Mouse (Mus musculus): Measurements from ENCODE around the gene Fam69a. TPM values are rescaled to one million over a fixed set of nuclear protein-coding genes. Genes with fewer than 3 reads are reported as not detected.

Fam69a gene
- total RNA-seq, 2 experiments from 2014 or later = 33.5 to 39.0 TPM

DNA sequence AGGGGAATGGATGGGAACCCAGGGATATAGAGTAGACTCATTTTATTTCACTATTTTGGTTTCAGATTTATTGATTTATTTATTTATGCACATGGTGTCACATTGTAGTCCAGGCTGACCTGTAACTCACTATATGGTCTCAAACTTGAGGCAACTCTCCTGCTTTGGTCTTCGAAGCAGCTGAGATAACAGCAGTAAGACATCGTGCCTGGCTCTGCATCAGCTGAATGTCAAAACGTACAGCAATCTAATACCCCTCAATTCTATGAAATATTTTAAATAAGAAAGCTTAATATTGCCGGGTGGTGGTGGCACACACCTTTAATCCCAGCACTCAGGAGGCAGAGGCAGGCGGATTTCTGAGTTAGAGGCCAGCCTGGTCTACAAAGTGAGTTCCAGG lies 75.9 kb downstream of the Fam69a start:
- DNase-seq (ENCODE audit: extremely low spot score in 1 of 2, low spot score in 1 of 2) = no peak

DNA sequence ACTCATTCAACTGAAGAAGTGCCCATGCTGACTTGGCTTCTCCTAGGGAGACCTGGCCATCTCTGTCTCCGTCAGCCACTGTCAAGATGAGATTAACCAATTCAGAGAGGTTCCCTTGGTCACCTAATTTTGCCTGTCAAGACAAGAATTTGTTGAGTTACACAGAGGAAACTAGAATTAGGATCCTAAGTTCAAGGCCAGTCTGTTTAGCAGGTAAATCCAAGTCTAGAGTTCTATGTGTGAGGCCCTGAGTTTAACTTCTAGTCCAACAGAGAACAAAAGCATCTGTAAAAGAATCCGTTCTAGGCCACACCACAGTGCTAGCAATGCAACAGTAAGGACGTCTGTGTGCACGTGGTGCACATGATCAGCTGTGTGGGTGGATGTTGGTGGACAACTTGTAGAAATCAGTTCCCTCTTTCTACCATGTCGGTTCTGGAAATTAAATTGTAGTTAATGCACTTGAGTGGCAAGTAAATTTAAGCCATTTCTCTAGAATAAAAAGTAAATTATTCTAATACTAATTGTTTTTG lies 76.7 kb downstream of the Fam69a start:
- DNase-seq (ENCODE audit: extremely low spot score in 1 of 2, low spot score in 1 of 2) = no peak

DNA sequence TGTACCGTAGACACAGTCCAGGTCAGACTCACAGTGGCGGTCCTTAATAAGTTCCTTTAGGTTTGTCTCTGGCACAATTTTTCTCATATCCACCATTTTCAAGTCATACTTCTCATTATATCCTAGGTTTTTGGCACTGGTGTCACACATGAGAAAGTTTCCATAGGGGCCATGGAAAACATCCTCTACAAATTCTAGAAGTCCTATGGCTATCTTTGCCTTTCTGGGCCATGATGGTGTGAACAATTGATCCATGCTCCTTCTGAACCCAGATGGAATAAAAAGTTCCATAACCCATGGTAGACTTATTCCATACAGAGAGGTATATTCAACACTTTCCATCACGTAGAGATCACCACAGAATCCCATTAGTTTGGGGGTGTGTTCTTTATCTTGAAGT lies 77.2 kb downstream of the Fam69a start:
- no peak for DNase-seq (ENCODE audit: extremely low spot score in 1 of 2, low spot score in 1 of 2)

DNA sequence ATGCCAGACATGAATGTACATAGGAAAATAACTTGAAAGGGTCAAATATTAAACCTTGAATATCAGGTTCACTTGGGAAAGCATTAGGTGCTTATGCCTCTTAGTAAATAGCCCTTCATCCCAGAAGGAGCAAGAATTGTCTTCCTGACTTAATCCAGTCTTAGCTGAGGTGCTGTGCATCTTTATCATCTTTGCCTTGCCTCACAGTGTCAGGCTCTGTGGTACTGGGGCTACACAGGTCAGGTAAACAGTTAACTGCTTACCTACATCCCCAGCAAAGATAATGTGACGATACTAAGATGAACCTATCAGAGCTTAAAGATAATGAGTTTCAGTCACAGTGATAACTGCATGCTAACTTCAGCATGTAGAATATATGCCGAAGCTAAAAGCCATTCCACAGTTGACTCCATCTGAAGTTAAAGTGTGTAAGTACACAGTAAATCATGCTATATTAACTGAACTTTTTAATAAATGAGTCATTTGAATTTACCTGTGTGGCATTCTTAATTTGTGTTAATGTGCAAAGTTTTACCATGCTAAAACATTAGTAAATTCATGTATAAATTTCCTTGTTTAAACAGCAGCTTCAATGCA lies 78.3 kb downstream of the Fam69a start:
- DNase-seq (ENCODE audit: extremely low spot score in 1 of 2, low spot score in 1 of 2) = no peak

DNA sequence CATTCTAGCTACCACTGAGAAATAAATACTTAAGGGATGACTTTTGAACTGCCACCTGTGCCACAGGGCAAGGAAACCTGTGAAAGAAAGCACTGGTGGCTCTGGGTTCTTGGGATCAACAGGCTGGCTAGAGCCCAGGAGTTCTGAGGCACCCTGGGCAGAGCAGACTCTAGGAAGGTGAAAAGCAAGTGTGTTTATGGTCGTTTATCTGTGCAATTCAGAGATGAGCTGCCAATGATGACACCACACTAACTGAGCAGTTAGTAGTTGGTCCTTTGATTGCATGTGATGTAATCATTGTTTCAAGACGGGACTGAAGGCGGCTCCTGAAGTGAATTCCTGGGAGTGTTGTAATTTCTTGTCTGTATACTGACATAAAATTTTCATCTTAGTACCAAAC lies 82.6 kb downstream of the Fam69a start:
- no peak for DNase-seq (ENCODE audit: extremely low spot score in 1 of 2, low spot score in 1 of 2)

DNA sequence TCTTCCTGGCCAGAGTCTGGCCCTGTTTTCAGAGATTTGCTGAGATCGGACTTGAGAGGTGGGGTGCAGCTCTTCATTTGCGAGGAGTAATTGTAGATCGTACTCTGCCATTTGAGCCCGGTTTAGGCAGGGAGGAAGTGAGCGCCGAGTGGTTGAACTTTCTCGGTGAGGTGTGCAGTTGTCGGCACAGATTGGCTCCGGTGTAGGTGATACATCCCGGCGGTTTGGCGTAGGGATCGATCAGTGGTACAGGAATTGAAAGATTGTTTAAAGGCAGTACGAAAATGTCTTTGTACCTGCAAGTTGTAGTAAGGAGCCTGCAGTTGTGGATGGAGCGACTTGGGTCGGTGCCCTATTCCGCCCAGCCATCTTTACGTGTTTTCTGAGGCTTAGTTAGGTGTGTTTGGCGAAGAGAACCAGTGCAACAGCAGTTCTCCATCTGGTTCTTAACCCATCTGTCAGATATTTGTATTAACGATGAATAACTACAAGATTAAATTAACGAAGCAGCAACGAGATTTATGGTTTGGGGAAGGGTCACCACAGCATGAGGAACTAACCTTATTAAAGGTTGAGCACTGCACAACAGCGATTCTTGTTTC lies 85.8 kb downstream of the Fam69a start:
- no peak for DNase-seq (ENCODE audit: extremely low spot score in 1 of 2, low spot score in 1 of 2)

DNA sequence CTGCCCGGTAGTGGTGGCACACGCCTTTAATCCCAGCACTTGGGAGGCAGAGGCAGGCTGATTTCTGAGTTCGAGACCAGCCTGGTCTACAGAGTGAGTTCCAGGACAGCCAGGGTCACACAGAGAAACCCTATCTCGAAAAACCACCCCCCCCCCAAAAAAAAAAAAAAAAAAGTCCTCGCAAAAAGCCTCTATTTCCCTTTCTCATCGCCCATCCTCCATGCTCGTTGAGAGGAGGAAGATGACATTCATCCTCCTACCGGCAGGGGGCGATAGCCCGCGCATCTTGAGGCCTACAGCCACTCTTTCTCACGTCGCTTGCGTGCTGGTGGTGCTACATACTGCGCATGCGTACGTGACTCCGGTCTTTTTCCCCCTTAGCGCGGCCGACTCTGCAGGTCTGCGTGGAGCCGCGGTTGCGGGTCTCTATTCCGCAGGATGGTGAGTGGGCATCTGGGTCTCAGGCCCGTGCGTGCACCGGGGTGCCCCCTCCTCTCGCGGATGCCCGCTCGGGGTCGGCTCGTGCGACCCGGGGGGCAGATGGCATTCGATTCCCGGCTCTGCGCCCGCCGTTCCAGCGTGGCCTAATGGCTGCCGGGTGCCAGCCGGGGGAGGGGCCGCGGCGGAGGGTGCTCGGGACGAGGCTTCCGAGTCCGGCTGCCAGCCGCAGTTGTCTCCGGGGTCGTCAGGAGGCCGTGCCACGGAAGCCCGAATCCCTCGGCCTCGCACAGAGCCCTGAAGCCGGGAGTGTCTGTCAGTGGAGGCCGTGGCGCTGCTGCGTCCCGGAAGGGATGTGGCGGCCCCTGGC lies 86.5 kb downstream of the Fam69a start, which contains the start of gene Rpl5:
TSS of gene Rpl5 (plus strand) at position 297 of the 808 bp plus-strand sequence.
- peak; percentile 97 to 99 for DNase-seq (ENCODE audit: extremely low spot score in 1 of 2, low spot score in 1 of 2)

DNA sequence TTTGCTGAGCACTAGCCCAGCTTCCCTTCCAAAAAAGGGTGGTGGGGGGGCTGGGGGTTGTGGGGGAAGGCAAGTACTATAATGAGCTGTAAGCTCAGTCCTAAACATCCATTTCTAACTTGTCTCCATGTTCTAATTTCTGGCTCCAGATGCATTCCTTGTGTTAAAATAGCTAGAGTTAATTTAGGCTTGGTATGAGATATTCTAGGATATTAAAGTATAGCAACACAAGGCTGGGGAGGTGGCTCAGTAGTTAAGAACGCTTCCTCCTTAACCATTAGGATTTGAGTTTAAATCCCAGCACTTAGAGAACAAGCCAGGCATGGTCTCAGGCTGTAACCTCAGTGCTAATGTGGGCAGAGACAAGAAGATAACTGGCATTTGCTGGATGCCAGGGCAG lies 90.6 kb downstream of the Fam69a start:
- DNase-seq (ENCODE audit: extremely low spot score in 1 of 2, low spot score in 1 of 2) = no peak

DNA sequence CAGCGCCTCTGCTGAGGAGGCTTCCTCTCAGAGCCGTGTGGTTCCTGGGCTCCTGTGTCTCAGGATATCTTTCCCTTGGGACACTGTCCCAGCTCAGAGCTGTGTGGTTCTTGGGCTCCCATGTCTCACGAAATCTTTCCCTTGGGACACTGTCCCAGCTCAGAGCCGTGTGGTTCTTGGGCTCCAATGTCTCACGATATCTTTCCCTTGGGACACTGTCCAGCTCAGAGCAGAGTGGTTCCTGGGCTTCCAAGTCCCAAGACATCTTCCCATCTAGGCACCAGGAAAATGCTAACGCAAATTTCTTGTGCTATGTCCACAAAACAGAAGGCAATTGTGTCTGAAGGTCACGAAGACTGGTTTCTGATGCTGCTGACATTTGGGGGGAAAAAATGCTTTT lies 92.2 kb downstream of the Fam69a start:
- no peak for DNase-seq (ENCODE audit: extremely low spot score in 1 of 2, low spot score in 1 of 2)

DNA sequence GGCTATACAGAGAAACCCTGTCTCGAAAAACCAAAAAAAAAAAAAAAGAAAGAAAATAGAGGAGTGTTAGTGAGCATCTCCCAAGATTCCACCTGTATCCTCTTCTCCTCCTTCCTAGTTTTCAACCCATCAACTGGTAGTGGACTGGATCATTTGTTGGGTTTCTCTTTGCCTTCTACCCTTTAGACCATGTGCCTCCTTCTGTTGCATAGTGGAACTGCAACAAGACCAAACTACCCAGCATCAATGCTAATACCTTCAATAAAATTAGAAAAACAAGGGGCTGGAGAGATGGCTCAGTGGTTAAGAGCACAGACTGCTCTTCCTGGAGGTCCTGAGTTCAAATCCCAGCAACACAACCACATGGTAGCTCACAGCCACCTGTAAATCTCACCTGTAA lies 95.4 kb downstream of the Fam69a start:
- DNase-seq (ENCODE audit: extremely low spot score in 1 of 2, low spot score in 1 of 2) = peak in 1 of 2 experiments; percentile 24

DNA sequence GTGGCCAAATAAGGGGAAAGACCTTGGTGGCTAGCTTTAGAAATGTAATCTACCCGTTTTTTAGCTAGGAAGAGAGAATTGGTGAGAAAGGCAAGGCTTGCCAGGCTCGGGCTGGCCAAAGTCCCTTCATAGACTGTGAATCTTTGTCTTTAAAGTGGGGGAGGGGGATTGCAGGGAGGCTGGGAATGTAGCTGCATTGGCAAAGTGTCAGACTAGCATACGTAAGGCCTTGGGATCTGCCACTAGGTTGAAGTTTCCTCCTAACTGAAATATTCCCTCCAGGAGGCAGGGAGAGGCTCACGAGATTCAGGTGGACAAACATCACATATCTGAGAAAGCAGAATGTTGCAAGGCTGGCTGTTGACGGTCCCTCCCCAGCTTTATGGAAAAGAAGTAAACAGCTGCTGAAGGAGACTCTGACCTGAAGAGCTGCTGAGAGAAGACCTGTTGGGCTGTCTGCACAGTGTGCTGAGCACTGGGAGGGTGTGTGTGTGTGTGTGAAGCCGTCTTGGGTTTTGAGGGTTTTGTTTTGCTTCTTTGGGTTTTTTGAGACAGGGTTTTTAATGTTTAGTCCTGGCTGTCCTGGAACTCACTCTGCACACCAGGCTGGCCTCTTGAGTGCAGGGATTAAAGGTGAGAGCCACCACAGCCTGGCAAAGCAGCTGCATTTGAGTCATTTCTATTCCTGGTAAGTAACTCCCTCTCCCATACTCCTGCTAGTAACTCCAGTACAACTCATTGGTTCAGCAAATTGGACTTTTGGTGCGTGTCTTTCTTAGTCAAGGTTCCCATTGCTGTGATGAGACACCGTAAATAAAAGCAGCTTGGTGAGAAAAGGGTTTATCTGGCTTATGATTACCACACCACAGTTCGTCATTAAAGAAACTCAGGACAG lies 96.6 kb downstream of the Fam69a start:
- DNase-seq (ENCODE audit: extremely low spot score in 1 of 2, low spot score in 1 of 2) = no peak

DNA sequence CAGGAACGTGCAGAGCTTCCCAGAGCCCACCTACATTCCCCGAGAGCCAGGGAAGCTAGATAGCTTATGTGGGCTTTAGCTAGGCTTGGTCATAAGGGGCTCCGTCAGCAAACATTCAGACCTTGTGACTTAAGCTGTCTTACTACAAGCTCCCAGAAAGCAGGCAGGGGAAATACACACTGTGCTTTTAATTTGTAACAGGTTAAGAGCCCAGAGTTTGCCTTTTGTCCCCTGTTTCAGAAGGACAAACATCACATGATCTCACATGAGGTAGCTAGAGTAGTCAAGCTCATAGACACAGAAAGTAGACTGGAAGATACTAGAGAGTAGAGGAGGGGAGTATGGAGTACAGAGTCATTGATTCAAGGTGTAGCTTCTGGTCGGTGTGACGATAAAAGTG lies 106.2 kb downstream of the Fam69a start:
- DNase-seq (ENCODE audit: extremely low spot score in 1 of 2, low spot score in 1 of 2) = no peak

DNA sequence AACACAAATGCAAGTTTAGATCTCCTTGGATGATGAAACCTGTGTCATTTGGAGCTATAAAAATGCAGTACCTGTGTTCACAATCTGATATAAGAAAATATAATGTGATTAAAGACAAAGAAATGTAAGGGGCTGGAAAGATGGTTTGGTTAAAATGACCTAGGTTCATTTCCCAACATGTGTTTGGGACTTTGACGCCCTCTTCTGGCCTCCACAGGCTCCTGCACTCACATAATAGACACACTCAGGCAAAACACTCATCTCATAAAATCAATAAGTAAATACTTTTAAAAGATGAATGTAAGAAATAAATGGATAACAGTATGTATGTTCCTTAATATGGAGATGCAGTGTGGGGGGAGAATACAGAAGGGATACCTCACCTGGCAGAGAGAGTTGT lies 109.8 kb downstream of the Fam69a start:
- DNase-seq (ENCODE audit: extremely low spot score in 1 of 2, low spot score in 1 of 2) = no peak

DNA sequence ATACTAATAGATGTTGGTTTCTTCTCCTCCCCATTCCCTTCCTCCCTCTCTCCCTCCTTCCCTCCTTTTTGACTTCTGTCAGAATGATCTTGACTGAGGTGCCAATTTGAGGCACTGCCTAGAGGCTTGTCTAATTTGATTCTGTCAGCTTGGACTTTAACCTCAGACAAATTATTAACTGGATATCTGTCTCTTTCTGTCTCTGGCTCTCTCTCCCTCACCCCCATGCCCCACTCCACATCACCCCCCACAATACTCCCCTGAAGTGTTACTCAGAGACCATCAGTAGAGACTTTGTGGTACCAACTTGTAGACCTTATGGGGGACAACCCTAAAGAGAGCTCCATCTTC lies 111.6 kb downstream of the Fam69a start:
- DNase-seq (ENCODE audit: extremely low spot score in 1 of 2, low spot score in 1 of 2) = no peak

DNA sequence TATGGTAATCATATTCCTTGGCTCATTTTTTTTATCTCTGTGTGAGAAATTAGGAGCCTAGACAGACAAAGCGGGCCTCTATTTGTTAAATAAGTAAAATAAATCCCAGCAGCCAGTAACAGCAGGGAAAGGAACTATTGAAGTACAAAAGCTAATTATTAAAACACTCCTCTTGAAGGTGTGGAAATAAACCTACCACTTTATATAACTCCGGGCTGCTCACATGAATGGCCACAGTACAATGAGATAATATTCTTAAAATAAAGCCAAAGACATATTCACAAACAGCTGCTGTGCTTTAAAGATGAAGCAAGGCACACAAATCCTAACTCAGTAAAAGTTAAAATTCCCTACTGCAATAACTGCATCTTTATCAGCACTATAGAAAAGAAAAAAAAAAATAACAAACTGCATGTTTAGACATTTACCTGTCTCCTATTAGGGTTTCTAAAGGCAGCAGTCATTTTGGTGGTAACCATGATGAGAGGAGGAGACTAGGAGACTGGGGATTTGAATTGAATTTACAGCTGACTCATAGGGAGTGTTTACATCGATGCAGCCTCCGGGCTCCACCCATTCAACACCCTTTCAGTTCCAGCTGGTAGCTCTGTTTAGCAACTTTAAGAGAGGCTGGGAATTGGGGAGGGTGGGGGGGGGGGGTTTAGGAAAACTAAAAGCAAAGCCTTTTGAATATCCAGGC lies 112.2 kb downstream of the Fam69a start, which contains the start of gene Evi5:
TSS of gene Evi5 (minus strand) at position 547 of the 700 bp plus-strand sequence.
- no peak for DNase-seq (ENCODE audit: extremely low spot score in 1 of 2, low spot score in 1 of 2)

DNA sequence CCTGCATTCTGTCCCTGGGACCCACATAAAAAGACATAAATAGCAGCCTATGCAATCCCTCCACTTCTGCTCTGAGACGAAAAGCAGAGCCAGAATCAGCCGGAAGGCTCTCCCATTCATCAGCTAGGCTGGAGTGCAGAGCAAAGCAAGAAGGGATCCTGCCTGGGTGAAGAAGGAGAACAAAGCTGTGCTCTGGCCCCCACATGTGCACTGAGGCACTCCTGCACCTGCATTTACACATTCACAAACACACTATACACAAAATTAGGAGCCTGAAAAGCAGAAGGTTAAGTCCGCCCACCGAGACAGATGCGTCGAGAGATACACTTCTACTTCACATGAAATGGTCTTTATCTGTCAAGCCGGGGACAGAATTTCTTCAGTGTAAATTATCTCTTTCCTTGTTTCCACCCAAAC lies 113.0 kb downstream of the Fam69a start:
- DNase-seq (ENCODE audit: extremely low spot score in 1 of 2, low spot score in 1 of 2) = peak in 1 of 2 experiments; percentile 16

DNA sequence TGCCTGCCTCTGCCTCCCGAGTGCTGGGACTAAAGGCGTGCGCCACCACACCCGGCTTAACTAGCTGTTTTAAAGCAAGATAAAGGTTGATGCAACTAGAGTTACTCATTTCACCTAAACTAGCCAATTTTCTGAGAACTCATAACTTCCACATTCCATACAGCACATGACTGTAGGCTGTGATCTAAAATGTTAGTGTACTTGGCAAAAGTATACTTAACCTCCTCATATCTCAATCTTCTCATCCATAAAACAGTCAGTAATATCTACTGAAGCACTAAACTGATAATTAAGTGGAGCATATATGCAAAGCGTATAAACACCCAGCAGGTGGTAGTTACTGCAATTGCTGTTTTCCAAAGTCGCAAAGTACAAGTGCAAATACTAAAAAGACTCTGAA lies 113.6 kb downstream of the Fam69a start:
- DNase-seq (ENCODE audit: extremely low spot score in 1 of 2, low spot score in 1 of 2) = no peak

DNA sequence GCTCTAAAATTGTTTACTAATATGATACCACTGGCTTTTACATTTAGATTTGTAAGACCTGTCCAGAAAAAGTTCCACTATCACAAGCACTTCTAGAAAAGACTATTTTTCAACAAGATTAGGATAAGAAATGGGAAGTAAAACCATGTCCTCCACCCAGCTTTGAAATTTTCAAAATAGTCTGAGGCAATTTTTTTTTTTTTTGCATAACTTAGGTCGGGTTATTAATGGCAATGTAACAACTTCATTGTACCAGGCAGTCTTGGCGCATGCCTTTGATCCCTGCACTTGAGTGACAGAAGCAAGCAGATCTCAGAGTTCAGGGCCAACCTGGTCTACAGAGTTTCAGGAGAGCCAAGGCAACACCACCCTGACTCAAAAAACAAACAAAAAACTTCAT lies 117.2 kb downstream of the Fam69a start:
- no peak for DNase-seq (ENCODE audit: extremely low spot score in 1 of 2, low spot score in 1 of 2)

DNA sequence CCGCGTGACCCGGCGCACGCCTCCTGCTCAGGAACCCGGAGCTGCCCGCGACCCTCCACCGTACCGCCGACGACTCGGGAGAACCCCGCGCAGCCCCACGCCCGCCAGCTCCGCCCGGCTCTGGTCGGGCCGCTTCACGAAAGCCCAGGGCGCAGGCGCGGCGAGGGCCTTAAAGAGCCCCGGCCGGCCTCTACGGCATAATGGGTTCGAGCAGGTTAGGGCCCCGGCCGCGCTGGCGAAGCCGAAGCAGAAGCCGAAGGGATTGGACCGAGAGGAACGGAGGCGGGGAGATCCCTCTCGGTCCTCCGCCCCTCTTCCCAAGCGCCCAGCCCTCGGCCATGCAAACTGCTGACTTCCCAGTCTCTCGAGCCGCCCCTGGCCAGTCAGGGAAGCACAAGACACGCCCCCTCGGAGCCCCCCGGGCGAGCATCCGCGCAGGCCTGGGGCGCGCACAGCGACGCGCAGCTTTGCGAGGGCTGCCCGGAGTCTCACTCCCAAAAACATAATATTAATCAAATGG lies 117.9 kb downstream of the Fam69a start:
- DNase-seq (ENCODE audit: extremely low spot score in 1 of 2, low spot score in 1 of 2) = peak; percentile 68 to 80

Data from layer of hippocampus, postnatal 25 days (tissue).